Mouse (Mus musculus) bone marrow macrophage, adult 2 months (primary cell): ENCODE data around the gene Ppp2r5a.

Experiments used
- CTCF ChIP-seq: IDR thresholded peaks from 2 replicates; pipeline ENCODE4 v1.5.1; 2012; ENCODE audit warnings: low read depth, mild to moderate bottlenecking, low read length, moderate library complexity
- POLR2A ChIP-seq: IDR thresholded peaks from 2 replicates; pipeline ENCODE4 v1.6.1; 2012; ENCODE audit warnings: mild to moderate bottlenecking, low read depth, low read length, borderline replicate concordance

- TF ChIP-seq CTCF: no peak
- TF ChIP-seq POLR2A: peak; percentile 87; the same call in 1 of the 2 replicates
These were observed 77.3 kb downstream of the Ppp2r5a start, which contains the start of gene Tmem206 for GRCm38 (mm10) chr1:191325726-191326232.
